Mouse (Mus musculus) A20 (cell line): ENCODE results near the gene Hist1h2ad.
"Not testable (repeated sequence)": the region's sequence is repeated elsewhere in the genome, so short reads cannot be mapped to it uniquely, and the experiment has no call there.

Source experiments
- DNase-seq: peaks from one replicate; pipeline ENCODE4 v3.0.0-alpha.2; 2011; ENCODE audit warnings: low read depth, low spot score

The Hist1h2ad gene

GRCm38 (mm10) chr13:23562699-23563462 is 11.3 kb upstream of the Hist1h2ad start:
- peak; percentile 85 for DNase-seq

DNA sequence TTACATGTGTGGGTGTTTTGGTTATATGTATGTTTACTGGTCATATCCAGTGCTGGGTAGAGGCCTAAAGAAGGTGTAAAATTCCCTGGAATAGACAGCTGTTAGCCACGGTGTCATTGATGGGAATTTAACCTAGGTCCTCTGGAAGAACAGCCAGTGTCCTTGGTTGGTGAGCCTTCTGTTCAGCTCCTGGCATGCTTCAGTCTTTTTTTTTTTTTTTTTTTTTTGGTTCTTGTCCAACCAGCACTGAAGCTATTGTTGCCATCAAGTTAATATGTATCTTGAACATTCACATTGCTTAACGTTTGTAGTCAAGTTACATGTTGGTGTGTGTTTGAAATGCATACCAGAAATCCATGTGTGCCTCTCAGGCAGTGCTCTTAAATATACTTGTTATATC is 9.7 kb upstream of the Hist1h2ad start:
- DNase-seq = no peak

GRCm38 (mm10) chr13:23570261-23571021 is 3.7 kb upstream of the Hist1h2ad start:
- peak; percentile 68 for DNase-seq

DNA sequence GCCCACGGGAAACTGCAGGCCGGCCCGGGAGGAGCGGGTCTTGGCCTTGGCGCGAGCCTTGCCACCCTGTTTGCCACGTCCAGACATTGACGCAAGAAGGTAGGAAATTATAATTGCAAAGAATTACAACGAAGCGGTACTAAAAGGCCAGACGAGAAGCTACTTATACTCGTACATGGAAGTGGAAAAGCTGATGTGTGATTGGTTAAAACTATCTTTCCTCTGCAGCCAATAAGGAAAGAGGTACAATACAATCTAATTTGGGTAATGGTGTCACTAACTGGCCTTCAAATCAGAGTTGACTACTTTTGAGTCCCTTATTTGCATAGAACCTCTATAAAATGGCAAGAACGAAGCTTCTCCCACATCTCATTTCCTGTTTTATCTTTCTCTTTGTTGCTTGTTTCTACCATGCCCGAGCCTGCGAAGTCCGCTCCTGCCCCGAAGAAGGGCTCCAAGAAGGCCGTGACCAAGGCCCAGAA is 3.1 kb upstream of the Hist1h2ad start, which contains the start of the genes Hist1h2ae and Hist1h2bg:
Gene Hist1h2ae, minus strand, starts transcription at position 199 of the 482 bp plus-strand sequence.
Gene Hist1h2bg, plus strand, starts transcription at position 375 of the 482 bp plus-strand sequence.
- DNase-seq = peak; percentile 94

GRCm38 (mm10) chr13:23571504-23572217 is 2.5 kb upstream of the Hist1h2ad start:
- DNase-seq = peak; percentile 74

DNA sequence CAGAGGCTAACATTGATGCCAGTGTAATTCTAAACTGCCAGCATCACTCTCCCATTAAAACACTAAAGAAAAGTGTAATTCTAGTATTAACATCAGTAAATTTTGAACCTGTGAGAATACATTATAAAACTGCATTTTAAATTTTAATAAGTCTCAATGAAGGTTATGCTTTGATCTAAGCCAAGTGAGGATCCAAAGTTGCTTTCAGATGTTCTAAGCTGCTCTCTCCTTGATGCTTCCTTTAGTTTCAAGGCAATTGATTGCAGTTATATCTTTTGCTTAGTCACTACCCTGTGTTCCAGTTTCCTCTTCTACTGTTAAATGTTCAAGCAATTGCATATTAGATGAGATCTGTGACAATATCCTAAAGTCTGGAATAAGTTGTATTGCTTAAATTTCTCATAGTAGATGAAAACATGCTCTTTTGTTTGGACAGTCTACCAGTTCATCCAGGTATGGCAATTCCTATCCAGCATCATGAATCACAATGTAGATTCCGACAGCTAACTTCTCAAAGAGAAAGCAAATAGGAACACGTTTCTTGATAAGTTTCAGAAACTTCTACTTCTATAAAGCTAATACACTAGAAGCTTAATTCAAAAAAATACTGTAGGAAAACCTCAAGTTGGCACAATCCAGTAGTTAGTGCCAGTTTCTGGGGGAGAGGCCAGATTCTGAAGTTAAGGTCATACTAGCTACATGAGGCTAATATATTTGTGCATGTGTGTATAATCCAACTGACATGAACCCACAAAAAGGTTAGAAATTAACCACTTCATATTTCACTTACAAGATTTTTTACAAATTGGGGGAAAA is 1.8 kb upstream of the Hist1h2ad start:
- peak; percentile 40 for DNase-seq

GRCm38 (mm10) chr13:23573034-23573897 is 915 bp upstream of the Hist1h2ad start:
- not testable (repeated sequence) for DNase-seq

GRCm38 (mm10) chr13:23574546-23575170 is 477 bp downstream of the Hist1h2ad start:
- not testable (repeated sequence) for DNase-seq

GRCm38 (mm10) chr13:23575271-23575851 is 1.2 kb downstream of the Hist1h2ad start, which contains the start of gene Hist1h3d:
Hist1h3d (plus strand) TSS chr13:23575763.
- no peak for DNase-seq

- not testable (repeated sequence) for DNase-seq
These were observed 1.7 kb downstream of the Hist1h2ad start for GRCm38 (mm10) chr13:23575864-23576313.

DNA sequence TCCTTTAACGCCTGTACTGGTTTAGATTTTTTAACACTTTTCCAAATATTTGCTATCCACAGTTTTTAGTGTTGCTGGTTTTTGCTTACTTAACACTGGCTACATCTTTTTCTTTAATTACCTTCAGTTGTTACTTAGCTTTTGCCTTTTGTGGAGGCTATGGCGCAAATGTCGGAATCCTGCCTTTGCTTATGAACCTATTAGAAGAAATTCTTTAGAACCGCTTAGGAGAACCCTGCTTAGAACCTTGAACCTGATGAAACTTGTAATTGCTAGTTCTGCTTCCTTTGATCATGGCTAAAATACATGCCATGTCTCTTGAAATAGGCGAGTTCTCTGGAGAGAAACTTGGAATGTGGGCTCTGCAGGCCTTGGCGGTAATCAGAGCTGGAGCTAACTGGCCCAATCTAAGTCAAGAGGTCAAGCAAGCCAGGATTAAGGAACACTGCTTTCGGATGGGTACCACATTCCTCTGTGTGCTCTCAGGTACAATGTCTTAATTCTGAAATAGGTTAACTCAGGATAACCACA is 2.2 kb downstream of the Hist1h2ad start:
- no peak for DNase-seq

GRCm38 (mm10) chr13:23576906-23577639 is 2.9 kb downstream of the Hist1h2ad start:
- no peak for DNase-seq

DNA sequence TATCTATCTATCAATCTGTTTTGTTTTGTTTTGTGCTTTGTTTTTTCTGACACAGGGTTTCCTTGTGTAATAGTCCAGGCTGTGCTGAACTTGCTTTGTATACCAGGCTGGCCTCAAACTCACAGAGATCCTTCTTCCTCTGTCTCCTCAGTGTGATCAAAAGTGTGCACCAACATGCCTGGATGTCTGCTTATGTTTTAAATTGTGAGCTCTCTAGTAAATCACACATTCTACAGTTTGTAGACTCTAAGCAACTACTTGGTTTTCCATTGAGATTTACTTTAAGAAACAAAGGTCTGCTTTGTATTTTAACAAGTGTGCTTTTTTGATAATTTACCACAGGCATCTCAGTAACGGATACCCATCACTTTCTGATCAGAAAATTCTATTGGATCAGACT is 3.7 kb downstream of the Hist1h2ad start:
- DNase-seq = no peak

GRCm38 (mm10) chr13:23581408-23582218 is 7.4 kb downstream of the Hist1h2ad start, which contains the start of gene Hist1h4d:
Hist1h4d (plus strand) TSS chr13:23581598.
- DNase-seq = peak; percentile 97

DNA sequence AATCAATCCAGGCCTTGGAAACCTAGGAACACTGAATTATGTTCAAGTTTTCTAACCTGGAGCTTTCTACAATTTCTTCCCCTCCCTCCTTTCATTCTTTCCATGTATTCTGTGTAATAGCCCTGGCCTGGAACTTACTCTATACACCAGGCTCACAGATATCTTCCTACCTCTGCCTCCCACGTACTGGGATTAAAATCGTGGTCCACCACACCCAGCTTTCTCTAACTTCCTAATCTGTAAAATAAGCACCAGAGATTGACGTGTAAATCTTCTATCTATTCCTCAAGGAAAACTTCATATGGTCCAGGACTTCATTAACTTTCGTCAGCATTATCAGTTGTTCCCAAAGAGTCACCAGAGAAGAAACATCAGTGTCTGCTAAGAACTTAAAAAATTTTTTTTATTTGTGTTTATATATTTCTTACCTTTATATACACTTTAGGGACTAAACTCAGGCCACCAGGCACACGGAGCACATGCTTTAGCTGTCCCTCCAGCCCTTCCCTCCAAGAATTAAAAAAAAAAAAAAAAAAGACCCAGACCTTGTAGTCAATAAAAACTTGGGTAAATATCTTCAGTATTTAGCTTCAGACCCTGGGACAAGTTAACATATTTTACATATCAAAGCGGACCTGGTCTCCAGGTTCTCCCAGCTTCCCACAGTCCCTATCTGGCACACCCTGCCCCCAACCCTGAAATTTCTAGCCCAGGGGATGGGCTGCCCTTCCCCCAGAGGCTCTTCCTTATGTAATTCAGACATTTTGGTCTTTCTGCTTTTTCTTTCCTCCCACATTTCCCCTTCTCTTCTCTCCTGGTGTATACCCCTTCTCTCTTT is 8.3 kb downstream of the Hist1h2ad start:
- DNase-seq = peak; percentile 38
